Mouse (Mus musculus): ENCODE results near the gene Mtfr1l.

Mtfr1l gene

DNA sequence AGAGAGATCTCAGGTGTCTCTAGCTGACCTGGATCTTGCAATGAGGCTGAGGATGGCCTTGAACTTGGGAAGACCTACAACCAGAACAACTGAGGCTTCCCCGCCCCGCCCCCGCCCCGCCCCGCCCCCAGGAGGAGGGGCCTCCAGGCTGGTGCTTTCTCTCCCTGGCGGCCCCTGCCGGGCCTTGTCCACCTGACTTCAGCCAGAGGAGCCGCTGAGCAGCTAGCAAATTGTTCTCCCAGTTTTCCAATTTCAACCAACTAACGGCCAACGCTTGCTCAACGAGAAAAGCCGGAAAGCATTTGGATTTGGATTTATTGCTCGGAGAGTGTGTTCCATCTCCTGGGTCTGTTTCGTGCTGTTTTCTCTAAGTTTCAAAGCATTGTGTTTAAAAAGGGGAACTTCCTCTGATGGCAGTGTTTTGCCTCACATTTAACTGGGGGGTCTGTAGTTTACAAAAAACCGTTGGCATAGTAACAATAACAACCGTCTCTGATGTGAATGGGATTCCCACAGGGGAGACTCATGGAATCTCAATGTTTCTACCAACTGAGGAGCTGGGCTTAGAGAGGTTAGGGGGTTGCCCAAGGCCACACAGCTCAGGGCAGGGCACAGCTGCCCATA is 22.6 kb upstream of the Mtfr1l start:
- no peak for DNase-seq (ENCODE audit: low spot score in 2 of 2)

DNA sequence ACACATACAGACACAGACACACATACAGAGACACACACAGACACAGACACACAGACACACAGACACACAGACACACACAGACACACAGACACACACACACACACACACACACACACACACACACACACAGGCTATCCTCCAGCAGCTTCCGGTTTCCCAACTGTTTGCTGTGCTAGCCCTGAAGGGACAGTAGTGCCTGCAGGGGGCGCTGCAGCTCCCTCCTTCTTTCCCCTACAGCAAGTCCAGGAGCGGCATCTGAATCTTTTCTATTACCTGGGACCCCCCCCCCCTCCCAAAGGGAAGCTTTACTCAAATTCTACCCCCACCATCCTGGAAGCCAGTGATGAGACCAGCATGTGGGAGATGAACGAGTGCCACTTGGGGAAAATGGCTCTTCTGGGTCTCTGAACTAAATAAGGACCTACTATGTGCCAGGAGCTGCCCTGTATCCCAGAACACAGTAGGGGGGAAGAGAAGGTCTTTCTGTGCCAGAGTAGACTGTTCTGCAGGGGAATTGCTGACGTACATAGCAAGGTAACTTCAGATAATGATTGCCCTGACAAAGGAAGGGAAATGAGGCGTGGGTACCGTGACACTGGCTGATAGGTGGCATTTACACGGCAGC is 20.9 kb upstream of the Mtfr1l start:
- DNase-seq (ENCODE audit: low spot score in 2 of 2) = no peak

GRCm38 (mm10) chr4:134553631-134554030 is 18.4 kb upstream of the Mtfr1l start:
- DNase-seq (ENCODE audit: low spot score in 2 of 2) = no peak

GRCm38 (mm10) chr4:134551494-134552316 is 16.5 kb upstream of the Mtfr1l start, which contains the start of gene Selenon:
Selenon (minus strand) TSS chr4:134552166.
- no peak for DNase-seq (ENCODE audit: low spot score in 2 of 2)

DNA sequence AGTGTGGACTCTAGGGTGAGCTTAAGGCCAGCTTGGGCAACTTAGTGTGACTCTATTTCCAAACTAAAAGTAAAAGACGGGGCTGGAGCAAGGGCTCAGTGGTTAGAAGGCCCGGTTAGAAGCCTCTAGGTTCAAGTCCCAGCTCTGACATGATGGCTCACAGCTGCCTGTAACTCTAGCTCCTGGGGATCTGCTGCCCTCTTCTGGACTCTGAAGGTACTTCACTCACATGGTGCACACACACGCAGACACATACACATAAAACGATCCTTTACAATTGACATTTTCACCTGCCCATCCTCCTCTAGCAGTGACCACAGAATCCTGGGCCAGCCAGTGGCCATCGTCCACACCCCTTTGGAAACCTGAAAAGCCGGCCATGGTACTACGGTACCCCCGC is 14.7 kb upstream of the Mtfr1l start:
- no peak for DNase-seq (ENCODE audit: low spot score in 2 of 2)

GRCm38 (mm10) chr4:134548169-134548938 is 13.2 kb upstream of the Mtfr1l start:
- no peak for DNase-seq (ENCODE audit: low spot score in 2 of 2)

GRCm38 (mm10) chr4:134546814-134547705 is 11.9 kb upstream of the Mtfr1l start:
- no peak for DNase-seq (ENCODE audit: low spot score in 2 of 2)

DNA sequence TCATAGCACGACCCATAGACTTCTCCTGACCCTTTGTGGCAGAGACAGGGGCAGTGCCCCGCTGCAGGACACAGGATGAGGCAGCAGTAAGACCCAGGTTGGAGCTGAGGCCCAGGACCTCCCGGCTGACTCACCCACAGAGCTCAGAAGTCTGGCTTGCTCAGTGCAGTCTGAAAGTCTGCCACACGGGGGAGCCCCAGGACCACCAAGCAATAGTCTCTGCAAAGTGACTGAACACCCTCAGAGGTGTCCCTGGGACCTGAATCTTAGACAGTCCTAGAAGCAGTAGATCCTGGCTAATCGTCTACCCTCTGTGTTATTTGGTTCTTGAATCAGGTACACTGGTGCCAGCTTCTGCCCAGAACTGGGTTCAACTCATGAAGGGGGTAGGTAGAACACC is 8.1 kb upstream of the Mtfr1l start:
- peak; percentile 91 to 98 for DNase-seq (ENCODE audit: low spot score in 2 of 2)

GRCm38 (mm10) chr4:134542726-134543125 is 7.5 kb upstream of the Mtfr1l start:
- DNase-seq (ENCODE audit: low spot score in 2 of 2) = no peak

- no peak for DNase-seq (ENCODE audit: low spot score in 2 of 2)
Measured at GRCm38 (mm10) chr4:134538997-134539580, 3.9 kb upstream of the Mtfr1l start.

DNA sequence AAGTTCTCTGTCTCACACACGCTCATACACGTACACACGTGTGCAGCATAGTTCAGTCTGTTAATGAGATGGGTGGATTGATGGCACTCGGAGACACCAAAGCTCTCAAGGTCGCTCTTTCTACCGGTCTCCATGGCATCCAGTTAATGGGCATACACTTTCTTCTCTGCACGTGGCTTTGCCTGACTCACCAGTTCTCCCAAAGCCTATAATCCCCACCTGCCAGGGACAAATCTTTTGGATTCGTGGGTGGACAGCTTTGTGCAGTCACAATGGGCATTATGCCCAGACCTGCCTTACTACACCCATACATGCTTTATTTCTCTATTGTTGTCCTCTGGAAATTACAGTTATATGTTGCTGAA is 582 bp upstream of the Mtfr1l start:
- DNase-seq (ENCODE audit: low spot score in 2 of 2) = no peak

- DNase-seq (ENCODE audit: low spot score in 2 of 2) = peak; percentile 81 to 91
Measured at GRCm38 (mm10) chr4:134534124-134534886, 882 bp downstream of the Mtfr1l start.

- no peak for DNase-seq (ENCODE audit: low spot score in 2 of 2)
Measured at GRCm38 (mm10) chr4:134533421-134533820, 1.8 kb downstream of the Mtfr1l start.

GRCm38 (mm10) chr4:134532928-134533327 is 2.3 kb downstream of the Mtfr1l start:
- DNase-seq (ENCODE audit: low spot score in 2 of 2) = no peak

DNA sequence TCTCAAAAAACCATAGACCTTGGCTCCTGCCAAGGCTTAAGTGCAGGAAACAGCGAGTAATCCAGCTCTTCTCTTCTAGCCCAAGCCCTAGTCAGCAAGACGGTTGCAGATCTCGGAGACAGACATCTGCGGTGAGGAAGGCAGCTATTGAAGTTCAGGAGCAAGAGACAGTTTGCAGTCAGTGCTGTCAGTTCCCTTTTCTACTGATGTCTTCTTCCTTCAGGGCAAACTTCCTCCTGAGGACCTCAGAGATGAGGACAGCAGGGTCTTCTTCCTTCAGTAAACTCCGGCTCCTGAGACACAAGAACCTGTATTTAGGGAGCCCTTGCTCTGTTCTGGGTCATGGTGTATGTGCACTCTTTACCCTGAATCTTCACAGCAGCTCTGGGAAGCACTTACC is 9.0 kb downstream of the Mtfr1l start:
- no peak for DNase-seq (ENCODE audit: low spot score in 2 of 2)

GRCm38 (mm10) chr4:134525806-134526205 is 9.4 kb downstream of the Mtfr1l start:
- DNase-seq (ENCODE audit: low spot score in 2 of 2) = no peak

- no peak for DNase-seq (ENCODE audit: low spot score in 2 of 2)
Measured at GRCm38 (mm10) chr4:134523447-134523846, 11.7 kb downstream of the Mtfr1l start.

DNA sequence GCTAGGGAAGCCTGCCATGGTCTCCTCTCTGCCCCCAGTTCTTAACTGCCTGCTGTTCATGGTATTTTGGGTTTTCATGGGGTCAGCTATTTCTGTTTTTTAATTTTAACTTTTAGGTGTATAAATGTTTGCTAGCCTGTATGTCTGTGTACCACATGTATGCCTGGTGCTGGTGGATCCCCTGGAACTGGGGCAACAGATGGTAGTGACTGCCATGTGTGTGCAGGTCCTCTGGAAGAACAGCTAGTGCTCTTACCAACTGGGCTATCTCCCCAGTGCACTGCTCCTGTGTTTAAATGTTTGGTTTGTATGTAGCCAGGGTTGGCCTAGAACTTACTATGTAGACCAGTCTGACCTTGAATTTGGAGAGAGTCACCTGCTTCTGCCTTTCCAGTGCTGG is 15.9 kb downstream of the Mtfr1l start:
- DNase-seq (ENCODE audit: low spot score in 2 of 2) = no peak

DNA sequence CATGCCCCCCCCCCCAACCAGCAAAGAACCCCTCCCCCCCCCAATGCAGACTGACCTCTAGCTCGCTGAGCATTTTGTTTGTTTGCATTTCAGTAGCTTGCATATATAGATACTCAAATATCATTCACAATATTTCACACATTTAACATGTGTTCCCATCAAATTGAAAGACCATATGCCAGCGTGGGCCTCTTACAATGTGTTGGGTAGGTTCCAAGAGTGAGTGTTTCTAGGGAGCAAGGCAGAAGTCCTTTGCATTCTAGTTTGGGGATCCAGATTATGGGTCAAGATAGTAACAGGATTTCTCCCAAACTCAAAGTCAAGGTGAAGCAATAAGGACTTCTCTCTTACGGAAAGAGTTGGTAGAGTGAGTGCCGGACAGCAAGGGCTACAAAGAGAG is 16.6 kb downstream of the Mtfr1l start:
- no peak for DNase-seq (ENCODE audit: low spot score in 2 of 2)

GRCm38 (mm10) chr4:134517719-134518118 is 17.5 kb downstream of the Mtfr1l start:
- no peak for DNase-seq (ENCODE audit: low spot score in 2 of 2)
